Mouse (Mus musculus) neural tube, embryonic 14.5 days (tissue): Measurements from ENCODE around the gene Tppp. TPM values are rescaled to one million over a fixed set of nuclear protein-coding genes. Genes with fewer than 3 reads are reported as not detected.
"Not testable (repeated sequence)": the region's sequence is repeated elsewhere in the genome, so short reads cannot be mapped to it uniquely, and the experiment has no call there.

Source experiments
- ATAC-seq: fragments of 200-750 bp; cut with Nextera tagmentation; 2 replicates; pipeline ENCODE4 v1.8.0; 2017; ENCODE audit warnings: low read depth, mild to moderate bottlenecking, moderate TSS enrichment, moderate library complexity
- H3K27ac ChIP-seq: fragments of 300-500 bp; sonication (generic); 2 replicates; pipeline ENCODE4 v1.5.1; 2014; ENCODE audit warnings: low read depth, mild to moderate bottlenecking, control low read depth, low read length, moderate library complexity, mixed read lengths
- H3K27me3 ChIP-seq: fragments of 300-500 bp; sonication (generic); 2 replicates; pipeline ENCODE4 v1.6.1; 2014; ENCODE audit warnings: low read length; ENCODE audit not compliant: control insufficient read depth, insufficient read depth
- H3K36me3 ChIP-seq: fragments of 300-500 bp; sonication (generic); 2 replicates; pipeline ENCODE4 v1.6.1; 2014; ENCODE audit warnings: low read length, mixed read lengths; ENCODE audit not compliant: control insufficient read depth, insufficient read depth
- H3K4me1 ChIP-seq: fragments of 300-500 bp; sonication (generic); 2 replicates; pipeline ENCODE4 v1.6.1; 2014; ENCODE audit warnings: low read length; ENCODE audit not compliant: control insufficient read depth, insufficient read depth
- H3K4me2 ChIP-seq: fragments of 300-500 bp; sonication (generic); 2 replicates; pipeline ENCODE4 v1.6.1; 2014; ENCODE audit warnings: mild to moderate bottlenecking, low read depth, low read length, control low read depth
- H3K4me3 ChIP-seq: fragments of 300-500 bp; sonication (generic); 2 replicates; pipeline ENCODE4 v1.5.1; 2014; ENCODE audit warnings: low read depth, low read length, control low read depth, mixed read lengths
- H3K9ac ChIP-seq: fragments of 300-500 bp; sonication (generic); replicated peaks from 2 replicates; pipeline ENCODE4 v1.6.1; 2014; ENCODE audit warnings: low read depth, mild to moderate bottlenecking, control low read depth, low read length, mixed read lengths
- H3K9me3 ChIP-seq: fragments of 300-500 bp; sonication (generic); 2 replicates; pipeline ENCODE4 v1.6.1; 2016; ENCODE audit warnings: low read length; ENCODE audit not compliant: control insufficient read depth
- WGBS: fragments of 180-500 bp; shearing (Covaris S2); extraction: QIAGEN DNeasy Blood & Tissue Kit; methylation state at CpG from one replicate; pipeline ENCODE4 v1.1.7; 2014; 5-methylcytosine and 5-hydroxymethylcytosine counted together
- polyA plus RNA-seq: library from polyadenylated mRNA; unstranded; fragments of >200 nt; fragmentation: Nextera tagmentation; extraction: Ambion mirVana; gene quantifications from 2 replicates; pipeline ENCODE4 v1.2.1, GENCODE M21; 2014

Gene Tppp
- polyA plus RNA-seq, 1 experiment from 2014 or later = 13.3 TPM

DNA sequence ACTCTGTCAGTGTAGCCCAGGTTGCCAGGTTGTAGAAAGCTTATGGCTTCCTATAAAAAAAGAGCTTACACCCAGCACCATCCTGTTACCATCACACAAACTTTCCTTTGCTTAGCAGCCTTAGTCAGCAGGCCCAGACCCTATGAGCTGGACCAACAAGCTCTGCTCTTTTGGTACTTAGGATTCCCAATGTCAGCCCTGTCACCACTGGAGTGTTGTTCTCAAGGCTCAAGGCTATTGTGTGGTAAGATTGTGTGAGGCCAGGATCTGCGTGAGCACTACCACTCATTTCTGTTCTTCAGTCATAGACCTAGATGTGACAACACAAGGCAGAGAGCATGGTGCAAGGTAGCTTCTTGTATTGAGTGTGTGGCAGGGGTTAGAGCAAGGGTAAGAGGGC, 57.4 kb downstream of the Tppp start:
- Histone ChIP-seq H3K9ac (no peak overlapping the region), H3K4me2 (no peak overlapping the region), H3K4me3 (no peak overlapping the region), H3K9me3 (no peaks in the 10 kb centered on the region), H3K36me3 (no peaks in the 10 kb centered on the region), H3K27me3 (no peaks in the 10 kb centered on the region), H3K4me1 (no peaks in the 10 kb centered on the region), H3K27ac (no peak overlapping the region)
- ATAC-seq = no peak
- 88% methylated on average over 1 of the region's 1 CpGs for WGBS

DNA sequence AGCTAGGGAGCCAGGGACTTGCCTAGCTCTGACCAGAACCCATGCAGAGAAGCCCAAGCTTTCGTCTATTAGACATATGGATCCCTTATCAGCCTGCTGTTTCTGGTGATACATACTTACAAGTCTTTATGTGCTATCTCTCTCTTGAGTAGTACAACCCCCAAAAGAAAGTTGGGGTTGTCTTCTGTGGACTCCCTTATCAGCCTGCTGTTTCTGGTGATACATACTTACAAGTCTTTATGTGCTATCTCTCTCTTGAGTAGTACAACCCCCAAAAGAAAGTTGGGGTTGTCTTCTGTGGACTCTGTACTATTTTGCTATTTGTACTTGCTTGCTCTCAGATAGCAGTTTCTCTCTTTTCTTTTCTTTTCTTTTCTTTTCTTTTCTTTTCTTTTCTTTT, 62.0 kb downstream of the Tppp start:
- not testable (repeated sequence) for H3K4me1 ChIP-seq, H3K27ac ChIP-seq, H3K9me3 ChIP-seq, H3K36me3 ChIP-seq, H3K27me3 ChIP-seq, H3K4me2 ChIP-seq, H3K4me3 ChIP-seq, H3K9ac ChIP-seq, ATAC-seq
- WGBS = 68% methylated on average over 1 of the region's 1 CpGs

DNA sequence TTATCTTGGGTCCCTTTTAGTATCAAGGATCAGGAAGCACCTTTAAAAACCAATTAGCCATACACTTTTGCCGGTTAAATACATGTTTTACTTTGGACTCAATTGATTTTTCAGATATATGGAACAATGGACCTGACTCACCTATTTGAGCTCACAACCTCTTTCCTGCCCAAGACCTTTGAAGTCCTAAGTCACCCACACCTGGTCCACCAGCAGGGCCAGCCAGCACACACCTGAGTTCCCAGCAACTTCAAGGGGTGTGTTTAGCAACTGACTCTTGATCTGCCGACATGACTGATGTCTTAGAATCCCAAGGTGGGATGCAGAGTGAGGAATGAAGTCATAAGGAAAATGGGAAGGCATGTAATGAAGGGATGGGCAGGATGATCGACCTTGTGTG, 62.5 kb downstream of the Tppp start:
- Histone ChIP-seq H3K36me3 (no peaks in the 10 kb centered on the region), H3K27ac (no peak overlapping the region), H3K27me3 (no peaks in the 10 kb centered on the region), H3K4me1 (no peaks in the 10 kb centered on the region), H3K4me3 (no peak overlapping the region), H3K4me2 (no peak overlapping the region), H3K9ac (no peak overlapping the region), H3K9me3 (no peaks in the 10 kb centered on the region)
- no peak for ATAC-seq
- 77% methylated on average over 3 of the region's 3 CpGs for WGBS

DNA sequence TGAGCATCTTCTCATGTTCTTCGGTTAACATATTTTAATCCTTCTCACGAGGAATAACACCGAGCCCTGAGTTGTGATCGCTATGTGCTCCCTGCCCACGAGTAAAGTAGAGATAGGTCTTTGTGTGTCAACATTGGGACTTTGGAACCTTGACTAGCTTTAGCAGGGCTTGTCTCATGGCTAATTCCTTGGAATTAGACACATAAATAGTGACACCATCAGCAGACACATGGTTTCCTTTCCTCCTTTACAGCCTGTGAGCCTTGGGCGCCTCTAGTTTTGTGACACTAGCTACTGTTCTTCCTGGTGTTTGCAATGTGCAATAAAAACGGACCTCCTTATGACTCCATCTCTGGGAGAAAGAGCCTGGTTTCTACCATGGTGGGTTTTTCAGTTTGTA, 64.2 kb downstream of the Tppp start:
- H3K27ac ChIP-seq = no peak overlapping the region
- ATAC-seq = no peak
- H3K9me3 ChIP-seq = no peaks in the 10 kb centered on the region
- no peaks in the 10 kb centered on the region for H3K36me3 ChIP-seq
- no peaks in the 10 kb centered on the region for H3K27me3 ChIP-seq
- no peak overlapping the region for H3K4me3 ChIP-seq
- no peak overlapping the region for H3K9ac ChIP-seq
- H3K4me1 ChIP-seq = no peaks in the 10 kb centered on the region
- H3K4me2 ChIP-seq = no peak overlapping the region
- 91% methylated on average over 7 of the region's 7 CpGs for WGBS

Other genes with a start within 250 kb of the Tppp start
- 10.1 and 10.3 TPM in 2 replicates for gene Nkd2, start 161.8 kb upstream of the Tppp start, polyA plus RNA-seq
- gene Trip13, start 71.6 kb upstream of the Tppp start, polyA plus RNA-seq = 7.8 and 8.7 TPM in 2 replicates
- gene Brd9, start 71.6 kb upstream of the Tppp start, polyA plus RNA-seq = 85.7 and 89.5 TPM in 2 replicates
- gene Zdhhc11, start 45.6 kb upstream of the Tppp start, polyA plus RNA-seq = not detected in 2 replicates
- gene Cep72, start 52.9 kb downstream of the Tppp start, polyA plus RNA-seq = 7.6 and 9.3 TPM in 2 replicates
- gene Slc9a3, start 112.0 kb downstream of the Tppp start, polyA plus RNA-seq = 0.13 and 0.28 TPM in 2 replicates
- 113 and 121 TPM in 2 replicates for gene Exoc3, start 199.3 kb downstream of the Tppp start, polyA plus RNA-seq